Mouse (Mus musculus): Measurements from ENCODE around the gene Cyp4a30b.
"Not testable (repeated sequence)": the region's sequence is repeated elsewhere in the genome, so short reads cannot be mapped to it uniquely, and the experiment has no call there.

The Cyp4a30b gene

DNA sequence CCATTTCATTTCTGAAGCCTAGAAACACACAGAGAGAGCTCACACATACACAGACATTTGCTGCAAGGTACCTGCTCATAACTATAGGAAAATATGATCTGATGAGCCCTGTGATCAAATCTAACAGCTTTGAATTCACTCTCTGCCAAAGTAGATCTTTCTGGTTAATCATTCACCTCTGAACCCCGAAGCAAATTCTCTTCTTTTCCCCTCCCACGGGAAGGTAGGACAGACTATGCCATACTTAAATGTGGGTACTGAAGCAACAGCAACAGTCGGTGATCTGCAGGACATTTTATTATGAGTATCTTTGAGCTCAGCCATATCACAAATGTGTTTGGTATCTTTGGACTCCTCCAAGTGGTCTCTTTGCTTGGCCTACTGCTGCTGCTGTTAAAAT is at the start of gene Cyp4a30b:
TSS of gene Cyp4a30b (plus strand) at position 301 of the 400 bp plus-strand sequence.
- in situ Hi-C loops (cut with MboI, MseI), result no loop called here

DNA sequence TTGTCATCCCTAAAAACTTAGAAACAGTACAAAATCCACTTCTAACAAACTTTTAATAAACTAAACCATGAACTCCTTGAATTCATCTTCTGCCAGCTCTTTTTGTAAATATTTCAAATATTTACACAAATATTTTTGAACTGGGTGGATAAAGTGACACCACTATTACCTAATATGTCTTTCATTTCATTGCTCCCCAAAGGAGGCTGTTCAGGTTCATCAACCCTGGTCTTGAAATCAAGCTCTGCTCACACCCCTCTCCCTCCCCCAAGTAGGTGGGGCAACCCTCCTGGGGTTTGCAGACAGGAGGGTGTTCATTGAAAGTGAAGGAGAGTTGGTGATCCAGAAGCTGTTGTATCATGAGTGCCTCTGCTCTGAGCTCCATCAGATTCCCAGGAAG is 41.1 kb upstream of the Cyp4a30b start, which contains the start of gene Cyp4a12b:
TSS of gene Cyp4a12b (plus strand) at position 301 of the 400 bp plus-strand sequence.
- in situ Hi-C loops (cut with MboI, MseI), result loop anchor here (5.0 kb wide), 2 partner anchors 109 to 114 kb away; partner anchors contain the start of gene Cyp4a12a (in 1 of the 2)

DNA sequence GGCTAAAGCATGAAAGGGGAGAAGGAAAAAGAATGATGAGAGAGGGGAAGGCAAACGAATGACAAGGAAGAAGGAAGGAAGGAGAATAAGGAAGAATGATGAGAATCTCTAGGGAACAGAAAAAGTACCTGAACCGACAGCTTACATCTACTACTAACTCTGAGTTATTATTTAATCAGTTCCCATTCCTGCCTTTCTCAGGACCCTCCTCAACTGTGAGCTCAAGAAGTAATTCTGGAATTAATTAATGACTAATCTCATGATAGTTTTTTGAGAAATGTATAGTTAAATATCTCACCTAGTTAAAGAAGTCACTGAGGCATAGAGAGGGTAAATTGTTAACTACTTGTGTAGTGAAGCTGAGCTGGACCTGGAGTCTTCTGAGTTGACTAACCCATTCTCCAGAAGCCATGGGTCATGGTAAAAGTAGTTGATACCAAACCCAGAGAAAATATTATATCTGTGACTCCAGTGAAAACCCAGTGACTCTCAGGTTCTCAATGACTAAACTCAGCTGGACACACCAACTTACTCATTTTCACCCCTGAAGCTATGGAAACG is 1.7 kb upstream of the Cyp4a30b start:
- in situ Hi-C loops (cut with MboI, MseI), result no loop called here

DNA sequence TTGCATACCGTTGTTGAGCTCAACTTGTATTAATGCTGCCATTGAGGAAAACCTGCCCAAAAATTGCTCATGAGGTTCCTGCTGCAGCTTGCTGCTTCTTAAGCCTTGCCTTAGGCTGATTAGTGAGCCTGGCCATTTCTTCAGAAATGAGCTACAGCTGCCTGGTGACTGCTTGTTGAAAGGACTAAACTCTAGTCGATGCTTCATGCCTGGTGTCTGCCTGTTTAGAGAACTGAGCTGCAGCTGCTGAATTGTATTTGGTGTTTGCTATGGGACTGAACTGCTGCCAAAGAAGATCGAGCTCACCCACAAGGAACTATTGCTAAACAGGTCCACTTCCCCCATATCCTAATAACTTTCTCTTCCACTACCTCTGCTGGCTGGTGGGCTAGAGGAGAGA is 21.2 kb downstream of the Cyp4a30b start:
- in situ Hi-C loops (cut with MboI, MseI), result loop anchor here in 1 of 2 experiments (5.0 kb wide), 1 partner anchor 111 kb away; no protein-coding TSS in a partner anchor

DNA sequence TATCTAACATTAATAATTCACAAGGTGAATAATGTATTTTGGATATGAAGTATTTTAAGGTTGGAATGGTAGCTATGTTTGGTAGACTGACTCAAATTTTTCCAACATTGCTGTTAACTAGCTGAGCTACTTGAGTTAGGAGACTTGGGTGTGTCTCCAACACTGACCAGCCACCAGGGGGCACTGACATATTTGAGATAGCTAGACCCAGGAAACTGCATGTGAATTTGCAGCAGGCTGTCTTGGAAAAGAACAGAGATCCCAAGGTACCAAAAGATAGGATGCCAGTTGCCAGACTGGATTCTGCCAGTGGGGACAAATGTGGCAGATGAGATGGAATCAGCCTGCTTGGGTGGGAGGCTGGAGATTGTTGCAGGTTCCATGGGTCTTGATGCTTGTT is 23.6 kb downstream of the Cyp4a30b start:
- in situ Hi-C loops (cut with MboI, MseI), result not testable (repeated sequence)

DNA sequence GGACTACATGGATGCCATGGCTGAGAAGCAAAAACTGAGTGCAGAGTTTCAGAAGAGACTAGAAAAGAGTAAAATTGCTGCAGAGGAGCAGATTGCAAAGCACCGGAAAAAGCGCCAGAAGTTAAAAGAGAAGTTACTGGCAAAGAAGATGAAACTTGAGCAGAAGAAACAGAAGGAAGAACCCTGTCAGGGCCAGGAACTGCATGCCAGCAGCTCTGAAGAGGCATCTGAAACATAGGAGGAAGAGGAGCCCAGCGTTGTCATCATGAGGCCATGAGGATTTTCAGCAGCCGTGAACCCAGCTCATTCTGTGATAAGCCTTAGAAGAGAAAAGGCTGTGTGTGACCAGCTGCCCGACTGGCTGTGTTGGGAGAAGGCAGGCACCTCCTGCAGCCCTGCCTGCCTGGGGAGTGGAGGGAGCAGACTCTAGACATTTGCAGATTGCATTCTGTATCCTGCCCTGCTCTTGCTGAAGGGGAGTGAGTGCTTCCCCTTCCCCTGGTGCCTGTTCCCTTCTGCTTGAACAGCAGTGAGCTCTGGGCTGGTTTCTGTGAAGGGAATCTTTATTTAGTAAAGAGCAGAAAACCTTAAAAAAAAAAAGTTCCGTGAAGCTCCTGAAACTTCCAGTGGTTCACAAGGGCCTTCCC is 28.7 kb downstream of the Cyp4a30b start:
- in situ Hi-C loops (cut with MboI, MseI), result loop anchor here in 1 of 2 experiments (10.0 kb wide), 1 partner anchor 224 kb away; no protein-coding TSS in a partner anchor

DNA sequence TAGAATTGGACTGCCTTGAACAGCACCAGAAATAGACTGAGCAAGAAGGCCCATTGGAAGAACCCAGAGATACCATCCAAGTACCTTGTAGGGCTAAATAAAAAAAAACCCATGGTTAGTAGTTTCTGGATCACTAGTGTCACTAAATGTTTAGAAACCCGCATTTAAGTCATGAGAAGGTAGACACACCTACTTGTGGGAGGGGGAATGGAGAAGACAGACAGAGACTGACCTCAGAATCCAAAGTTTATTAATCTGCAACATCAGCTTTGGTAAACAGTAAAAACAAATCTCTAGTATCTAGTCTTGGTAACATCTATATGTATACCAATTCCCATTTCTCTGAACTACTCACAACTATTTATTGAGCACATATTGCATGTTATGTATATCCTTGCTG is 43.6 kb downstream of the Cyp4a30b start, which contains the start of gene Cyp4a14:
TSS of gene Cyp4a14 (minus strand) at position 142 of the 400 bp plus-strand sequence.
- in situ Hi-C loops (cut with MboI, MseI), result no loop called here

DNA sequence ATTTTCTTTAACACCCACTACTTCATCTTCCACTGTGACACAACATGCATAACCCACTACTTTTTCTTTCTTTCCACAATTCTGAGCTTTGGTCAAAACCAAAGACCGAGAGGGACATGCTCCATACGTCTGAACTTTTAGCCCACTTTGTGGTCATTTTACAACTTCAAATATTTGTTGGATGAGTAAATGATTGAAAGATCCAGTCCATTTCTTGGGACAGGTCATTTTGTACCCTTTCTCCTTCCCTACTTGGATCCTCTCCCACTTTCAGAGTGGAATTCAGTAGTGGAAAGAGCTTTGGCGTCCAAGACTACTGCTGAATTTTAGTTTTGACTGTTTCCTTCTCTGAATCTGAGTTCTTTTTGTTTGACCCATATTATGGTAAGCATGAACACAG is 45.1 kb downstream of the Cyp4a30b start:
- in situ Hi-C loops (cut with MboI, MseI), result no loop called here

DNA sequence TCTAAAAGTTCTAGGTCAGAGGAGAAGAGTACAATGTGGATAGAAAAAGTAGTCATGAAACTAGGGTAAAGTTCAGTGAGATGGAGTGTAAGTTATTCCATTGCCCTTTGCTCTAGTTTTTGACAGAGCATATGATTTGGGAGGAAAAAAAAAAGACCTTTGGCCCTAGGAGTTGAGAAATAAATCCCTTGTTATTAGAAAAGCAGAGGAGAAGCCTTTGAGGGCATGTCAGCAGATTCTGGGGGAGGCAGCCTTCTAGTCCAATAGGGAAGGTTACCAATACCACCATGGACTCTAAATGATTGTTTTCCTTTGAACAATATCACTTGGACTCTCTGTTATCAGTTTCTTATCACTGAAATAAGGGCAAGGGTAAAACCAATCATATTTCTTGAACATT is 61.6 kb downstream of the Cyp4a30b start:
- in situ Hi-C loops (cut with MboI, MseI), result not testable (repeated sequence)

DNA sequence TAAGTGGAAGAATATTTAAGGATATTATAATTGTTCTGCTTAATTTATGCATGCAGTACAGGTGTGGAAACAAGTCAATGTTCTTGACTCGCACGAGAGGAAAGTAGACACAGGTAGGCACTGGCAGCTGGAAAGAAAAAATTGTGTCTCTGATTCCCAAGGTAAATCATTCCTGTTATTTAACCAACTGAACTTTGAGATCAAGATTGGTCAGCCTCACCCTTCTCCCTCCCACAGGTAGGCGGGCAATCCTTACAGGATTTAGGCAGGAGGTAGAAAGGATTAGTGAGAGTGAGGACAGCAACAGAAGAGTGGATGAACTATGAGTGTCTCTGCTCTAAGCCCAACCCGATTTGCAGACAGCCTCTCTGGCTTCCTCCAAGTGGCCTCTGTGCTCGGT is 65.6 kb downstream of the Cyp4a30b start, which contains the start of gene Cyp4a10:
TSS of gene Cyp4a10 (plus strand) at position 265 of the 400 bp plus-strand sequence.
- in situ Hi-C loops (cut with MboI, MseI), result loop anchor here (5.0 kb wide), 2 partner anchors 39 to 84 kb away; partner anchors contain the start of gene Cyp4a32 (in 2 of the 2)

DNA sequence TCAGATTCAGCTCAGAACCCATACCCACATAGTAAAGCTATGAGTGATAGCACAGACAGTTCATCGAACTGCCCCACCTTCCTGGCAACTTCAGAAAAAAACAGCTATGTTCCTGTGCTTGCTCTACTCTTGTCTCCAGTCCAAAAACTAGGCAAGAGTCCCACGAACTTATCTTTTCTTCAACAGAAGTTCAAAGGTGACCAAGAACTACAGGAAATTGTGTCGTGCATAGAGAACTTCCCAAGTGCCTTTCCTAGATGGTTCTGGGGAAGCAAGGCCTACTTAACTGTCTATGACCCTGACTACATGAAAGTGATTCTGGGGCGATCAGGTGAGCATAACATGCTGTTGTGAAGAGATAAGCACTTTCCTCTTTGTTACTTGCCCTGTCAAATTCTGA is 67.0 kb downstream of the Cyp4a30b start:
- in situ Hi-C loops (cut with MboI, MseI), result loop anchor here (5.0 kb wide), 2 partner anchors 38 to 83 kb away; partner anchors contain the start of gene Cyp4a32 (in 2 of the 2)

Measured in T-helper 17 cell (primary cell).